In the genomic region with DNA sequence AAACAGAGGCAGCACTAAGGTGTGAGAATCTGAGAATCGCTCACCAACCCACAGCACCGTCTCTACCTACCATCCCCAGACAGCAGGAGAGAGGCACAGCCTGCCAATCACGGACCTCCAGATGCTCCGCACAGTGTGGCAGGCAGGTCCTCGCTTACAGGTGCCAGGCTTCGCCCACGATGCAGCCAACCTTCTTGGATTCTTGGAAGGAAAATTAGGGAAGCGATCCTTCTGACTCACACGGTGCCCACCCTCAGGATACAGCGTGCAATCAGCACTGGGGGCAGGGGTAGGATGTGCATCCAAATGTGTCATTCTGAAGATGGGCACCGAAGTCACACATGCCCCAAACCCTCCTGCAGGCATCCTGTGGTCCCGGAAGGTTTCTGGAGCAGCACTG, we compare ENCODE assay signal across 8 mouse cellular contexts.
DNase-seq lines count a peak whose midpoint lies in the region; ATAC-seq lines count a peak whose summit lies in the region.

No protein-coding gene starts in this region.

- DNase-seq in cerebellum, postnatal 4 days (ENCODE audit: low spot score in 2 of 2), result no peak
- DNase-seq in right cerebral cortex, adult 18-20 months, result peak; percentile 88
- DNase-seq in right cerebral cortex, postnatal 10 days (ENCODE audit: low spot score in 2 of 2), result no peak
- peak; percentile 64 for DNase-seq in layer of hippocampus, adult 9-11 months
- peak; percentile 80 for DNase-seq in telencephalon, adult 2 months (ENCODE audit: low read depth, low spot score)
- no peak for DNase-seq in ovary, postnatal 36 days (ENCODE audit: low spot score)

- peak; percentile 88 for ATAC-seq in cerebellum, adult (ENCODE audit: insufficient number of reproducible peaks, low FRiP score, low TSS enrichment)
- no peak for ATAC-seq in activated CD4-positive, CD25-positive, alpha-beta regulatory T cell, adult 4 months

Comparison
In these comparisons a context has a peak if more than half of its experiments do, and no peak if none do; other contexts are left out.
1. DNase-seq: peak in right cerebral cortex, adult 18-20 months (single experiment), layer of hippocampus, adult 9-11 months (single experiment) and telencephalon, adult 2 months (single experiment); none in cerebellum, postnatal 4 days (0 of 2), right cerebral cortex, postnatal 10 days (0 of 2) and ovary, postnatal 36 days (single experiment).